Mouse (Mus musculus): ENCODE measurements around the gene Nrxn2. TPM values are rescaled to one million over a fixed set of nuclear protein-coding genes. Genes with fewer than 3 reads are reported as not detected.

Nrxn2 gene
- total RNA-seq, 1 experiment from 2014 or later: 12.7 TPM

GRCm38 (mm10) chr19:6494504-6495170 lies 76.1 kb downstream of the Nrxn2 start:
- no peak for DNase-seq

GRCm38 (mm10) chr19:6495714-6496113 lies 77.2 kb downstream of the Nrxn2 start:
- no peak for DNase-seq

GRCm38 (mm10) chr19:6496462-6497149 lies 78.1 kb downstream of the Nrxn2 start:
- DNase-seq: no peak

GRCm38 (mm10) chr19:6497150-6497801 lies 78.7 kb downstream of the Nrxn2 start:
- peak; percentile 43 for DNase-seq

- peak; percentile 34 for DNase-seq
These were observed 79.3 kb downstream of the Nrxn2 start for GRCm38 (mm10) chr19:6497803-6498202.

GRCm38 (mm10) chr19:6498350-6499131 lies 80.0 kb downstream of the Nrxn2 start:
- DNase-seq: no peak

- DNase-seq: no peak
These were observed 81.5 kb downstream of the Nrxn2 start for GRCm38 (mm10) chr19:6499860-6500635.

GRCm38 (mm10) chr19:6500636-6501025 lies 82.1 kb downstream of the Nrxn2 start:
- no peak for DNase-seq

GRCm38 (mm10) chr19:6502035-6502541 lies 83.6 kb downstream of the Nrxn2 start:
- peak; percentile 61 for DNase-seq

- peak; percentile 69 for DNase-seq
These were observed 84.2 kb downstream of the Nrxn2 start for GRCm38 (mm10) chr19:6502543-6503319.

- DNase-seq: peak; percentile 63
These were observed 85.6 kb downstream of the Nrxn2 start for GRCm38 (mm10) chr19:6503926-6504655.

GRCm38 (mm10) chr19:6504656-6505045 lies 86.1 kb downstream of the Nrxn2 start:
- no peak for DNase-seq

GRCm38 (mm10) chr19:6507393-6507792 lies 88.9 kb downstream of the Nrxn2 start:
- no peak for DNase-seq

- DNase-seq: no peak
These were observed 91.3 kb downstream of the Nrxn2 start for GRCm38 (mm10) chr19:6509881-6510280.

- no peak for DNase-seq
These were observed 92.0 kb downstream of the Nrxn2 start for GRCm38 (mm10) chr19:6510546-6510945.

GRCm38 (mm10) chr19:6513389-6514139 lies 95.0 kb downstream of the Nrxn2 start:
- DNase-seq: no peak

- DNase-seq: no peak
These were observed 96.4 kb downstream of the Nrxn2 start for GRCm38 (mm10) chr19:6514940-6515339.

GRCm38 (mm10) chr19:6515448-6515847 lies 96.9 kb downstream of the Nrxn2 start:
- no peak for DNase-seq

GRCm38 (mm10) chr19:6516153-6516552 lies 97.6 kb downstream of the Nrxn2 start:
- DNase-seq: no peak

Measured in adrenal gland, postnatal 25 days (tissue).